Mouse (Mus musculus) hindbrain, postnatal 0 days (tissue): ENCODE data around the gene Il17ra. TPM values are rescaled to one million over a fixed set of nuclear protein-coding genes. Genes with fewer than 3 reads are reported as not detected.

Source experiments
- ATAC-seq: fragments of 200-750 bp; cut with Nextera tagmentation; 2 replicates; pipeline ENCODE4 v1.8.0; 2017; ENCODE audit warnings: mild to moderate bottlenecking, moderate TSS enrichment, moderate library complexity
- DNase-seq: peaks from one replicate; pipeline ENCODE4 v3.0.0-alpha.2; 2015; ENCODE audit warnings: low spot score
- H3K27ac ChIP-seq: fragments of 300-500 bp; sonication (generic); 2 replicates; pipeline ENCODE4 v1.5.1; 2014; ENCODE audit warnings: mild to moderate bottlenecking
- H3K27me3 ChIP-seq: fragments of 300-500 bp; sonication (generic); 2 replicates; pipeline ENCODE4 v1.6.1; 2014; ENCODE audit warnings: low read length, mixed read lengths; ENCODE audit not compliant: insufficient read depth
- H3K36me3 ChIP-seq: fragments of 300-500 bp; sonication (generic); 2 replicates; pipeline ENCODE4 v1.6.1; 2014; ENCODE audit warnings: low read length, mixed read lengths; ENCODE audit not compliant: insufficient read depth
- H3K4me1 ChIP-seq: fragments of 300-500 bp; sonication (generic); 2 replicates; pipeline ENCODE4 v1.6.1; 2014; ENCODE audit warnings: antibody characterized with exemption, low read length, mixed read lengths; ENCODE audit not compliant: insufficient read depth
- H3K4me2 ChIP-seq: fragments of 300-500 bp; sonication (generic); 2 replicates; pipeline ENCODE4 v1.6.1; 2014; ENCODE audit warnings: low read depth, mild to moderate bottlenecking, low read length, moderate library complexity, mixed read lengths
- H3K4me3 ChIP-seq: fragments of 300-500 bp; sonication (generic); 2 replicates; pipeline ENCODE4 v1.5.1; 2014; ENCODE audit warnings: low read length
- H3K9ac ChIP-seq: fragments of 300-500 bp; sonication (generic); replicated peaks from 2 replicates; pipeline ENCODE4 v1.6.1; 2014; ENCODE audit warnings: mild to moderate bottlenecking, low read length, moderate library complexity, mixed read lengths
- H3K9me3 ChIP-seq: fragments of 300-500 bp; sonication (generic); 2 replicates; pipeline ENCODE4 v1.6.1; 2016; ENCODE audit warnings: low read length, mixed read lengths
- CTCF ChIP-seq: IDR thresholded peaks from 2 replicates; pipeline ENCODE4 v1.5.1; 2016; ENCODE audit warnings: antibody characterized with exemption, control low read depth, low read depth
- WGBS: fragments of 180-500 bp; shearing (Covaris S2); extraction: QIAGEN DNeasy Blood & Tissue Kit; methylation state at CpG from one replicate; pipeline ENCODE4 v1.1.7; 2014; 5-methylcytosine and 5-hydroxymethylcytosine counted together
- polyA plus RNA-seq: library from polyadenylated mRNA; unstranded; fragments of >200 nt; fragmentation: Nextera tagmentation; extraction: Ambion mirVana; gene quantifications from 2 replicates; pipeline ENCODE4 v1.2.1, GENCODE M21; 2015
- total RNA-seq: library from RNA; depleted of rRNA; stranded (reverse); fragments of >200 nt; gene quantifications from 2 replicates; pipeline ENCODE4 v1.2.3, GENCODE M21; 2014

Il17ra gene
- total and polyA plus RNA-seq, 2 experiments from 2014 or later, result 5.8 to 10.6 TPM

DNA sequence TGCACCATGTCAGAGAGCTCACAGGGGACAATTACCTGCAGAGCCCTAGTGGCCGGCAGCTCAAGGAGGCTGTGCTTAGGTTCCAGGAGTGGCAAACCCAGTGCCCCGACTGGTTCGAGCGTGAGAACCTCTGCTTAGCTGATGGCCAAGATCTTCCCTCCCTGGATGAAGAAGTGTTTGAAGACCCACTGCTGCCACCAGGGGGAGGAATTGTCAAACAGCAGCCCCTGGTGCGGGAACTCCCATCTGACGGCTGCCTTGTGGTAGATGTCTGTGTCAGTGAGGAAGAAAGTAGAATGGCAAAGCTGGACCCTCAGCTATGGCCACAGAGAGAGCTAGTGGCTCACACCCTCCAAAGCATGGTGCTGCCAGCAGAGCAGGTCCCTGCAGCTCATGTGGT is 18.5 kb downstream of the Il17ra start:
- H3K27me3 ChIP-seq, result no peaks in the 10 kb centered on the region
- H3K4me1 ChIP-seq, result no peaks in the 10 kb centered on the region
- H3K9ac ChIP-seq, result no peak overlapping the region
- no peak overlapping the region for H3K27ac ChIP-seq
- H3K4me2 ChIP-seq, result no peak overlapping the region
- no peak for DNase-seq
- WGBS, result 92% methylated on average over 6 of the region's 6 CpGs
- peak; percentile 47 for TF ChIP-seq CTCF
- H3K9me3 ChIP-seq, result no peaks in the 10 kb centered on the region
- H3K36me3 ChIP-seq, result peaks cover 5% of the 10 kb centered on the region; the same call in 1 of the 2 replicates
- ATAC-seq, result no peak
- no peak overlapping the region for H3K4me3 ChIP-seq

DNA sequence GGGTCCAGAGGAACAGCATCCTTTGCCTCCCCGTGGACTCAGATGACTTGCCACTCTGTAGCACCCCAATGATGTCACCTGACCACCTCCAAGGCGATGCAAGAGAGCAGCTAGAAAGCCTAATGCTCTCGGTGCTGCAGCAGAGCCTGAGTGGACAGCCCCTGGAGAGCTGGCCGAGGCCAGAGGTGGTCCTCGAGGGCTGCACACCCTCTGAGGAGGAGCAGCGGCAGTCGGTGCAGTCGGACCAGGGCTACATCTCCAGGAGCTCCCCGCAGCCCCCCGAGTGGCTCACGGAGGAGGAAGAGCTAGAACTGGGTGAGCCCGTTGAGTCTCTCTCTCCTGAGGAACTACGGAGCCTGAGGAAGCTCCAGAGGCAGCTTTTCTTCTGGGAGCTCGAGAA is 19.0 kb downstream of the Il17ra start:
- no peak overlapping the region for H3K27ac ChIP-seq
- no peak overlapping the region for H3K9ac ChIP-seq
- H3K4me3 ChIP-seq, result no peak overlapping the region
- ATAC-seq, result no peak
- no peaks in the 10 kb centered on the region for H3K9me3 ChIP-seq
- H3K27me3 ChIP-seq, result no peaks in the 10 kb centered on the region
- WGBS, result 93% methylated on average over 14 of the region's 14 CpGs
- H3K4me2 ChIP-seq, result no peak overlapping the region
- peaks cover 5% of the 10 kb centered on the region; the same call in 1 of the 2 replicates for H3K36me3 ChIP-seq
- no peaks in the 10 kb centered on the region for H3K4me1 ChIP-seq
- TF ChIP-seq CTCF, result no peak
- no peak for DNase-seq

DNA sequence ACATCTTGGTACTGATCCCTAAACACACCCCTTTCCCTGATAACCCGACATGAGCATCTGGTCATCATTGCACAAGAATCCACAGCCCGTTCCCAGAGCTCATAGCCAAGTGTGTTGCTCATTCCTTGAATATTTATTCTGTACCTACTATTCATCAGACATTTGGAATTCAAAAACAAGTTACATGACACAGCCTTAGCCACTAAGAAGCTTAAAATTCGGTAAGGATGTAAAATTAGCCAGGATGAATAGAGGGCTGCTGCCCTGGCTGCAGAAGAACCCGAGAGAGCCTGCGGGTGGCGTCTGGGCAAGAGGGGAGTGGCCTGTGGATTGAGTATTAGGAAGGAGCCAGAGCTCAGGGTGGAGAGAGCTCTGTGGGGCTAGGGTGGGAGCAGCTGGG is 19.7 kb downstream of the Il17ra start:
- DNase-seq, result no peak
- Histone ChIP-seq H3K4me2 (no peak overlapping the region), H3K4me3 (no peak overlapping the region), H3K27me3 (no peaks in the 10 kb centered on the region), H3K4me1 (no peaks in the 10 kb centered on the region), H3K9ac (no peak overlapping the region), H3K36me3 (peaks cover 5% of the 10 kb centered on the region; the same call in 1 of the 2 replicates), H3K27ac (no peak overlapping the region), H3K9me3 (no peaks in the 10 kb centered on the region)
- 40% methylated on average over 6 of the region's 6 CpGs for WGBS
- ATAC-seq, result no peak
- no peak for TF ChIP-seq CTCF

DNA sequence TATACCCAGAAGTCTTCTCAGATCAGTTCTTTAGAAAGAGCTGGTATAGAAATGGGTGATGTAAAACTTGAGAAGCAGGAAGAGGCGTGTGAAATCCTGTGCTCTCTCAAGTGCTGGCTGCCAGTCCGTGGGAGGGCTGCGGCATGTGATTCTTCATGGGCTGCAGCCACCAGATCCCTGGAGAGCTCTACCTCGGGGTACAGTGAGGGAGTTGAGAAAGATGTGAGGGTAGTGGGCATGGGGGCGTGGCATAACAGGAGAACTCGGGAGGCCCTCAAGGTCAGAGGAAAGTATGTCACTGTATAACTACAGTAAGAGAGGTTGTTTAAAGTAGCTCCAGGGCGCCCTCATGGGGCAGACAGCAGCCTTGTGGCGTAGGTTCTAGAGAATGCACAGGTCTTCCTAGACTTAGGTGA is 20.2 kb downstream of the Il17ra start:
- Histone ChIP-seq H3K4me1 (no peaks in the 10 kb centered on the region), H3K9me3 (no peaks in the 10 kb centered on the region), H3K4me2 (no peak overlapping the region), H3K9ac (no peak overlapping the region), H3K36me3 (peaks cover 5% of the 10 kb centered on the region; the same call in 1 of the 2 replicates), H3K27ac (no peak overlapping the region), H3K27me3 (no peaks in the 10 kb centered on the region), H3K4me3 (no peak overlapping the region)
- peak; percentile 59 for TF ChIP-seq CTCF
- DNase-seq (peak; percentile 53), ATAC-seq (no peak)
- 35% methylated on average over 8 of the region's 8 CpGs for WGBS

DNA sequence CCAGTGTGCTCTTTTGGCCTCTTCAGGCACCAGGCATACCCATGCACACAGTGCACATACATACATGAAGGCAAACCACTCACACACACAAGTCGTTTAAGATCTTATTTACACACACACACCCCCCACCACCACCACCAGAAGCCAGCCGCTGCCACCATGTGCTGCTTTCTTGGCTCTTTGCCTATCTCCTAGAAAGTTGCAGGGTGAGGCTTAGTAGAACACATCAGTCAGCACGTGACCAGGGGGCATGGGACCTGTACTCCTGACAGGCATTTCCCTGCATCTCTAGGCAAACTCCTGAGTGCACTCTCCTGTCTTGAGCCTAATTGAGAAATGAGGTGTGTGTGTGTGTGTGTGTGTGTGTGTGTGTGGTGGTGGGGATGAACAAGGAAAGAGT is 22.0 kb downstream of the Il17ra start:
- no peak for DNase-seq
- H3K27me3 ChIP-seq, result no peaks in the 10 kb centered on the region
- TF ChIP-seq CTCF, result no peak
- H3K27ac ChIP-seq, result no peak overlapping the region
- no peak overlapping the region for H3K4me2 ChIP-seq
- H3K4me3 ChIP-seq, result no peak overlapping the region
- WGBS, result 46% methylated on average over 3 of the region's 3 CpGs
- no peak overlapping the region for H3K9ac ChIP-seq
- no peak for ATAC-seq
- peaks cover 6% of the 10 kb centered on the region; the same call in 1 of the 2 replicates for H3K4me1 ChIP-seq
- H3K36me3 ChIP-seq, result peaks cover 5% of the 10 kb centered on the region; the same call in 1 of the 2 replicates
- no peaks in the 10 kb centered on the region for H3K9me3 ChIP-seq

DNA sequence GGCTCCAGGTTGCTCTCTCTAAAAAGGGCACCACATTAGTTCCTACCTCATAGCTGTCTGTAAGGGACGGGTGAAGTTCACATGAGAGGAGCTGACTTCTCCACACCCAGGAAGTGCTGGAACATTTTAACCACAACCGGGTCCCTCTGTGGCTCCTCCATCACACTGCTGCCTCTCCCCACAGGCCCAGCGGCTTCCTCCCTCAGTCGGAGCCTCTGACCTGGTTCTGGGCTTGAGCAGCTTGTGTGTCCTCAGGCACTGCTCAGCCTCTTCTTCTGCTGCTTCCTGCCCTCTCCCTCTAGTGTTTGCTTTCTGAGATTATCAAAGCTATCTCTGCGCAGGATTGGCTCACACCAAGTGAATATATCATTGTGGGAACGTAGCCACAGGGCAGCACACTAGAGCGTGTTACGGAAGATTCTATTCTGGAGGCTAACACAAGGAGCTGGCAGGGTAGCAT is 23.0 kb downstream of the Il17ra start:
- H3K9me3 ChIP-seq, result no peaks in the 10 kb centered on the region
- H3K4me1 ChIP-seq, result peaks cover 14% of the 10 kb centered on the region; the same call in 1 of the 2 replicates
- no peak overlapping the region for H3K27ac ChIP-seq
- H3K4me2 ChIP-seq, result no peak overlapping the region
- 49% methylated on average over 8 of the region's 8 CpGs for WGBS
- no peak overlapping the region for H3K4me3 ChIP-seq
- no peak overlapping the region for H3K9ac ChIP-seq
- TF ChIP-seq CTCF, result peak; percentile 42
- H3K36me3 ChIP-seq, result peaks cover 5% of the 10 kb centered on the region; the same call in 1 of the 2 replicates
- no peaks in the 10 kb centered on the region for H3K27me3 ChIP-seq
- peak; percentile 13; the same call in 1 of the 2 replicates for ATAC-seq
- no peak for DNase-seq

DNA sequence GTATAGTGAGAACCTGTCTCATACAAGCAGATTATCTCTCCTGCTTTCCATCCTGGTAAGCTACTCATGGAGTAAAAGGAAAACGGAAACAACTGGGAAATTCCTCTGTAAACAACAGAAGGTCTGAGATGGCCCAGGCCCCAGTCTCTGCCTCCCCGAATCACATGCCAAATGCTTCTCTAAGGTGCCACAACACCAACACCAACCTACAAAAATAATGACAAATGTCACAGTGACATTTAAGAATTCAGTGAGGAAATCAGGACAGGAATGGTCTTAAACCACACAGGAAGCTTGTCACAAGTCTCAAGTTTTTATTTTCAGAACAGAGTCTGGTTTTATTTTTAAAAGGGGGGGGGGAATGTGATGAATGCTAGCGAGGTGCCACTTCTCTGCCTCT is 25.6 kb downstream of the Il17ra start:
- no peak for TF ChIP-seq CTCF
- Histone ChIP-seq H3K36me3 (no peaks in the 10 kb centered on the region), H3K9me3 (no peaks in the 10 kb centered on the region), H3K27ac (no peak overlapping the region), H3K27me3 (no peaks in the 10 kb centered on the region), H3K4me1 (peaks cover 23% of the 10 kb centered on the region), H3K4me3 (no peak overlapping the region), H3K4me2 (no peak overlapping the region), H3K9ac (no peak overlapping the region)
- WGBS, result 76% methylated on average over 3 of the region's 3 CpGs
- no peak for ATAC-seq
- no peak for DNase-seq
